Mouse (Mus musculus): ENCODE data around the gene Myh3.

Myh3 gene

GRCm38 (mm10) chr11:67105689-67106088, 27.6 kb downstream of the Myh3 start:
- no peak for DNase-seq (ENCODE audit: low read depth)

- DNase-seq (ENCODE audit: low read depth) = no peak
These were observed 28.9 kb downstream of the Myh3 start for GRCm38 (mm10) chr11:67106973-67107372.

- peak; percentile 84 for DNase-seq (ENCODE audit: low read depth)
These were observed 32.3 kb downstream of the Myh3 start for GRCm38 (mm10) chr11:67110168-67110948.

GRCm38 (mm10) chr11:67112019-67112850, 34.1 kb downstream of the Myh3 start:
- peak; percentile 91 for DNase-seq (ENCODE audit: low read depth)

- DNase-seq (ENCODE audit: low read depth) = peak; percentile 87
These were observed 34.7 kb downstream of the Myh3 start for GRCm38 (mm10) chr11:67112851-67113202.

- DNase-seq (ENCODE audit: low read depth) = no peak
These were observed 35.3 kb downstream of the Myh3 start for GRCm38 (mm10) chr11:67113381-67113780.

GRCm38 (mm10) chr11:67114261-67114660, 36.2 kb downstream of the Myh3 start:
- no peak for DNase-seq (ENCODE audit: low read depth)

GRCm38 (mm10) chr11:67114901-67115300, 36.8 kb downstream of the Myh3 start:
- DNase-seq (ENCODE audit: low read depth) = no peak

GRCm38 (mm10) chr11:67116725-67117124, 38.6 kb downstream of the Myh3 start:
- no peak for DNase-seq (ENCODE audit: low read depth)

- DNase-seq (ENCODE audit: low read depth) = no peak
These were observed 41.5 kb downstream of the Myh3 start for GRCm38 (mm10) chr11:67119539-67120070.

GRCm38 (mm10) chr11:67120697-67121294, 42.7 kb downstream of the Myh3 start:
- no peak for DNase-seq (ENCODE audit: low read depth)

GRCm38 (mm10) chr11:67124943-67125342, 46.8 kb downstream of the Myh3 start:
- DNase-seq (ENCODE audit: low read depth) = no peak

- DNase-seq (ENCODE audit: low read depth) = no peak
These were observed 47.3 kb downstream of the Myh3 start for GRCm38 (mm10) chr11:67125361-67125760.

- DNase-seq (ENCODE audit: low read depth) = no peak
These were observed 55.4 kb downstream of the Myh3 start for GRCm38 (mm10) chr11:67133526-67133925.

GRCm38 (mm10) chr11:67134654-67135053, 56.6 kb downstream of the Myh3 start:
- no peak for DNase-seq (ENCODE audit: low read depth)

- no peak for DNase-seq (ENCODE audit: low read depth)
These were observed 57.4 kb downstream of the Myh3 start for GRCm38 (mm10) chr11:67135532-67135931.

- DNase-seq (ENCODE audit: low read depth) = no peak
These were observed 61.5 kb downstream of the Myh3 start for GRCm38 (mm10) chr11:67139556-67139955.

- no peak for DNase-seq (ENCODE audit: low read depth)
These were observed 62.1 kb downstream of the Myh3 start for GRCm38 (mm10) chr11:67140175-67140574.

GRCm38 (mm10) chr11:67141031-67141430, 62.9 kb downstream of the Myh3 start:
- no peak for DNase-seq (ENCODE audit: low read depth)

- DNase-seq (ENCODE audit: low read depth) = no peak
These were observed 63.9 kb downstream of the Myh3 start for GRCm38 (mm10) chr11:67142047-67142446.

GRCm38 (mm10) chr11:67143065-67143464, 65.0 kb downstream of the Myh3 start:
- DNase-seq (ENCODE audit: low read depth) = no peak

GRCm38 (mm10) chr11:67143863-67144498, 65.9 kb downstream of the Myh3 start:
- no peak for DNase-seq (ENCODE audit: low read depth)
